Mouse (Mus musculus): ENCODE measurements around the gene Rgs14.
A peak's percentile ranks its signal among the peaks of the same experiment; 100 is the strongest.

The Rgs14 gene

DNA sequence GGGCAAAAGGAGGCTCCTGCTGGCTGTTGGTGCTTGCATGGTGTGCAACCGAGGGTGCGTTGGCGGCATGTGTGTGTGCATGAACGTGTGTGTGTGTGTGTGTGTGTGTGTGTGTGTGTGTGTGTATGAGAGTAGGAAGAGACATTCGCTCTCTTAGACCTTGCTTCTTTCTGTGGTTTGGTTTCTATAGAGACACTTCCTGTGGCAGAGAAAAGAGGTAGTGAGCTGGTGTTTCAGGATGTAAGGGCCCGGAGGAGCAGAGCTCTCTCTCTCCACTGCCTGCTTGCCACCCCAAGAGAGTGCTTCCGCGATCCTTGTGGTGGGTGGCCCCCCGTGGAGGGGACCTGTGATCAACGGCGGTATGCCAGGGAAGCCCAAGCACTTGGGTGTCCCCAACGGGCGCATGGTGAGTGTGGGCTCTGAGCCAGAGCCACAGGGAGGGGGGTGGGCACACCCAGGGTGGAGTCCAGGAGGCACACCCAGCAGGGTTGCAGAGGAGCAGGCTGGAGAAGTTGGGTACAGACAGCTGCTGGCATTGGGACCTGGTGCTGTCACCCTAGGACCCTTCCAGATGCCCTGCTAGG, at the start of gene Rgs14:
Gene Rgs14 (plus strand): TSS at position 202 of the 584 bp plus-strand sequence.
- no peak for DNase-seq (ENCODE audit: low read depth, low spot score)

DNA sequence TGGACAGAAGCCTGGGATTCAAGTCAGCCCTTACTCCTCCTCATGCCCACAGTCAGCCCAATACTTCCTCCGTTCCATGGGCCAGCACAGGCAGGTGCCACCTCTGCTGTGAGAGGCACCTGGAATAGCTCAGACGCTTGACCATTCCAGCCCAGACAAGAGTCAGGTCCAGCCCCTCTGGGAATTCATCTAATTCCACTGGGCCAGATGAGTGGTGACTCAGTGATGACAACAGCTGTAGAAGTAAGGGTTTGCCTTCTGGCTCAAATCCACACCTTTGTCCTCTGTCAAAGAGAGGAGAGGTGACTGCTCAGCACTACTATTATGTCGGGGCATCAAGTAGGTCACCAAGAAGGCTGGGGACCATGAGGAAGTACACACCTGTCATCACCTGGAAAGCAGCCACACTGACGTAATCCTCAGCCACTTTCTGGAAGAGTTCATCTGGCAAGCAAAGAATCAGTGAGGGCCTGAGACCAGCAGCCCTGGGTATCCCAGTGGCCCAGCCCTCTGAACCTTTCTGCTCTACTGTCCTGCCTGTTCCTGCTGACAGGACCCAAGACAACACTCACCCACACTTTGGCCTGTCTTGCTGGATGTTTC, 49.5 kb upstream of the Rgs14 start, which contains the start of gene Prelid1:
Gene Prelid1 (plus strand): TSS at position 570 of the 603 bp plus-strand sequence.
- no peak for DNase-seq (ENCODE audit: low read depth, low spot score)

DNA sequence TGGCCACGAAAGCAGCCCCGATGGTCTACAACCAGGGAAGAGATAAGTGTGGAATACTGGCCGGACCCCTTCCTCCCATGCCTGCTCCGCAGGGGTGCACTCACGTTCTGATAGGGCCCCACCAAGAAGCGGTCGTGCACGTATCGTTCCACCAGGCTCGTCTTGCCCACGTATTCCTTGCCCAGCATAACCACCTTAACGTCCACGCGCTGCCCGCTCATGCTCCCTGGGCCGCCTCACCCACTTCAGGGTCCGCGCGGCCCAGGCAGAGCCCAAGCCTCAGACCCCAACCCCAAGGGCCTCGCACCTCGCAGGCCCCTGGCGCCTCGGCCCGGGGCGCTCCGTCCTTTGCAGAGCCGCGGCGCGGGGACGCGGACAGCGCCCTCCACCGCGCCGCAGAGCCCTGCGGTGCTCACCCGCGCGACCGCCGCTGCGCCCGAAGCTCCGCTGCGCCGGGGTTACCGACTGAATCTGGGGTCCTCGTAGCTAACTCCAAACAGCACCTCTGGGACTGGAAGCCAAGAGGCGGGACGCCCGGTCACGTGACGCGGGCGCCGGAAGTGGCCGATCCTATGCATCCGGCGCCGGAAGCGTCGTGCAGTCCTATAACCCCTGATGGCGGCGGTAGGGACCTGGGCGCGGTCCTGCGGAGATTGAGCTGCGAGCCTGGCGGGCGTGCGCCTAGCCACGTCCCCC, 48.0 kb upstream of the Rgs14 start, which contains the start of gene Rab24:
Gene Rab24 (minus strand): TSS at position 513 of the 696 bp plus-strand sequence.
- DNase-seq (ENCODE audit: low read depth, low spot score): peak; percentile 68

DNA sequence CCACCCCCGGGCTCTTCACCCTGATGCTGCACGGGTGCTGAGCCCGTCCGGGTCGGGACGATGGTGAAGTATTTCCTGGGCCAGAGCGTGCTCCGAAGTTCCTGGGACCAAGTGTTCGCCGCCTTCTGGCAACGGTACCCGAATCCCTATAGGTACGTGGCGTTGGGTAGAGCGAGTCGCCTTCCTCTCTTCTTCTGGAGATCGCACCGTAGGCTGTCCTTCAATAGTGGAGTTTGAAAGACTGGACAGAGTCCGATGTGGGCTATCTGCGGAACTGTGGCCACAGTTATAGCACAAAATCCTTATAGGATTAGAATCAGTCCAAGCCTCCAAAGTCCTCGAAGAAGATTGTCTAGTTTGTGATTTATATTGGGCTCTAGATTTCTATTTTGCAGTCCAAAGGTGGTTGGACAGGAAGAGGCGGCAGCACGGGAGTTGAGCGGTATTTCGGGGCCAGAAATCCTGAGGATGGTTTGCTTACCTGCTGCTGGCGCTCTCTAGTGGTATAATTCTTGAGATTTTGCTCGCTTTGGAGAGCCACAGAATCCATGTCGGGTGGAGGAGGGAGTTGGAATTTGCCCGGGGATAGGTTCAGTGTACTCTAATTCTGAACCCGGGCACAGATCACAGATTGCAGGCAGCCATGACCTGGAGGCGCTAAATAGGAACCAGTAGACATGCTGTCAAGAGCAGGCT, 47.3 kb upstream of the Rgs14 start:
- DNase-seq (ENCODE audit: low read depth, low spot score): no peak

DNA sequence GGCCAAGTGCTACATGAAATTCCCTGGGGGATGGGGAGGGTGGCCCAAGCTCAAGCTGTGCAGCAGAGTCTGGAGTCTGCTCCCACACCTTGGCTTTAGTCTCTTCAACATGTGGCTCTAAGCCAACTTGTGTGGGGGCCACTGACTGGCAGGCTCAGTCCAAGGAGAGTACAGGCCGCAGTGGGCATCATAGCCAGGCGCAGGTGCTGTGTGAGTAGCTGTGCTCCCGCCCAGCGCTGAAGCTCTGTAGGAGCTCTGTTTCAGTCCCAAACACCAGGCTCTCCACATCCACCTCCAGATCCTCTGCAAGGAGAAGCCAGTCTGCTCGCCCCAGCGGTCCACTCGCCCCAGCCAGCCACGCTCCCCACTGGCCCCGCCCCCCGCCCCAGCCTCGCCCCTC, 43.9 kb upstream of the Rgs14 start:
- DNase-seq (ENCODE audit: low read depth, low spot score): no peak

DNA sequence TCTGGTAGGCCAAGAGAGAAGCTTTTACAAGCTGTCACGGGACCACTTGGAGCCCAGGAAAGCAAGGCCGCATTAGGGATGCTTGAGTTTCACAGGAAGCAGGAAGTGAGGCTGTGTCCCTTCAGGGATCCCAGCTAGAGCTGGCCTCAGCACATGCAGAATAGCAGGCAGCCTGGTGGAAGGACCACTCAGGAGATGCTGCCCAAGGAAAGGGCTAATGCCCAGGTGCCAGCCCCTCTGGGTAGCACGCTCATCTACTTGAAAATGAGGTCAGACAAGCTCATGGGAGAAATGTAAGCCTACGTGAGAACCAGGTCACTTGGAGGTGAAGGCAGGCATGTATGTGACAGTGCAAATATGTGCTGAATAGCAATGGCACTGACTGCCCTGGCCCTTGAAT, 42.4 kb upstream of the Rgs14 start:
- no peak for DNase-seq (ENCODE audit: low read depth, low spot score)

DNA sequence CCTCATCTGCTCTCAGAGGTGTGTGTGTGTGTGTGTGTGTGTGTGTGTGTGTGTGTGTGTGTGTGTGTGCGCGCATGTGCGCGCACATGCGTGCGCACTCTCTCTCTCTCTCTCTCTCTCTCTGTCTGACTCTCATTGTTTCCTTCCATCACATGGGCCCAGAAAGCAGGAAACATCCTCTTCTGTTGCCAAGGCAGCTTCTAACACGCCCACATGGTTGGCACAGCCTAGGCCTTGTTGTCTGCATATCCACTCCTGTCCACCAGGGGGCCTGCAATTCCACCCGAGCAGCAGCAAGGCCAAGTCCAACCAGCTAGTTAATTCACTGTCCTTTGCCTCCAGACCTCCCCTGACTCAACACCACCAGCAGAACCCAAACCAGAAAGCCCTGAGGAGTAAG, 41.9 kb upstream of the Rgs14 start:
- peak; percentile 57 for DNase-seq (ENCODE audit: low read depth, low spot score)

DNA sequence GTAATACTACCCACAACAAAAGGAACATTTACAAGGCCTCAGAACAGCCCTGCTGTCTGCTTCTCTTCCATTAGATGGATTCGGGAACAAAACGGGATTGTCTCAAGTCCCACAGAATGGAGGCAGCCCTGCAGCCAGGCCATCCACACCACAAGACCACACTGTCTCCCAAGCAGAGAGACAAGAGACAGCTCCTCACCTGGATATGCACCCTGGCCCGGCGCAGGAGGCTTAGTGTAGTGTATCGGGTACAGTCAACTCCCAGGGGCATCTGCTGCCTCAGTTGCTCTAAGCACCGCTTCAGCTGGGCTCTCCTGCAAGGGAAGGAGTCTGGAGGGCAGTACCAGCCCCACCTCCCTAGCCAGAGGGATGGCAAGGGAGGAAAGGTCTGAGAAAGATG, 41.4 kb upstream of the Rgs14 start:
- no peak for DNase-seq (ENCODE audit: low read depth, low spot score)

DNA sequence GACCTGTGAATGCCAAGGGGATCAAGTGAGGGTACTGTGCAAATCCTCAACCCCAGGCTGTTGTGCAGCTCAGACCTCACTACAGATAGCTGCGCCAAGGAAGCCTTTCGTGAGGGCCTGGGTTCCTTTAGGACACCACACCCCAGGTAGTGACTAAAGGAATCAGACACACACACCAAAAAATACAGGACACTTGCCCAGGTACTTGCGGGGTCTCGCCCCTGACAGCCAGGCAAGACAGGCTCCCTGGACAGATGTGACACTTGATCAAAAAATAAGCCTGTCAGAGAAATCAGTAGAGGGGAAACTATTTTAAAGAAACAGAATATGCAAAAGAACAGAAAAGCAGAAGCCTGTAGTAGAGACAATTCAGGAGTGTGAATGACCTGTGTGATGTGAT, 40.9 kb upstream of the Rgs14 start:
- no peak for DNase-seq (ENCODE audit: low read depth, low spot score)

DNA sequence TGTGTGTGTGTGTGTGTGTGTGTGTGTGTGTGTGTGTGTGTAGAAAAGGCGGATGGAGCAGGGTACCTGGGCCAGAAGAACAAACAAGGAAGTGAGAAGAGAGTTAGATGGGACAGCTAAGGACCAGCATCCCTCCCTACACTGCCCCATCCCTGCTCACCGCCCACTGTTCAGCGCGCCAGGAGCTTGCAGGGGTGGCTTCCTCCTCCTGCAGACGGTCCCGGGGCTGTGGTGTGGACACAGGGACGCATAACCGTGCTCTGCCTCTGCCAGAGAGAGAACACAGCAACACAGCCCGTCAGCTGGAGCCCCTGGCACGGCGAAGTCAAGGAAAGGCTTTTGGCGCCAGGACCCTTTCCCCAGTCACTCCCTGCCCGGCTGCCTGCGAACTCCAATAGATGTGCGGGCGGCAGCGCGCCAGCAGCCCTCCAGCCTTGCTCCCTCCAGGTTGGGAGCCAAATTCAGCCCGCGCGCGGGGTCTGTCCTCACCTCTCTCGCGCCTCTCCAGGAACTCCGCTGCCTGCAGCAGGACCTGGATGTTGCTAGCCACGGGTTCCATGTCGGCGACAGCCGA, 40.3 kb upstream of the Rgs14 start:
- no peak for DNase-seq (ENCODE audit: low read depth, low spot score)

DNA sequence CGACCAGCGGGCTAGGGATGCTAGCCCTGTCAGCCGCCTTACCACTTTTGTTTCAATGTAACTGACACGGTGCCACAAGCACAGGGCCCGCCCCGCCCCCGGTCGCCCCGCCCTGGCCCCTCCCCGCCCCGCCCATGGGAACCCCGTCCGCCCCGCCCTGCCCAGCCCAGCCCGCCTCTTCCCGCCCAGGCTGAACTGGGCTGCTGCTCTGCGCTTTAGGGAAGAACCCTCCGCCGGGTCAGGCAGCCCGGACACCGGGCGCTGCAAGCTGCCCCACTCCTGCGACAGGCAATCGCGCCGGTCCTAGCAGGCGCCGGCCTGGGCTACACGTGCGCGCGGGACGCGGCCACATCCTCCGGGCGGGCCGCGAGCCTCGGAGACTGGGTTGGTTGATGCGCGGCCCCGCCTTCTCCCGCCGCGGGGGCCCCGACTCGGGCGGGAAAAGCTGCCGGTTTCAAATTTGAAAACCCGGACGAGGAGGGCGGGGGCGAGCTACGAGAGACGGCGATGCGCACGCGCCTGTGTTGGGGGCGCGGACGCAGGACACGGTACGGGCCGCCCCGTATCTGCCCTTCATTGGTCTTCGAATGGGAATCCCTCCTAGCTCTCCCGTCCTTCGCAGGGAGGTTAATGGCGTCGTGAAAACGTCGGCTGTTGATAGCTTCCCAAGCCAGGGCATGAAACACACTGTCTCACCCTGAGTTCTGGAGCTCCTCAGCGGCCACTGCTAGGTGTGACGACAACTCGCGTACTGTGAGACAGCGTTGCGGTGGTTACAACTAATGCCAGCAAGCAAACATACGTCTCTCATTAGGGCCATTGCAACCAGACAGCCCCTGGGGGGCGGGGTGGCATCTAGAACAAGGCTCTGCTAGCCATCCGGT, 39.6 kb upstream of the Rgs14 start, which contains the start of gene Mxd3:
Gene Mxd3 (minus strand): TSS at position 141 of the 884 bp plus-strand sequence.
- DNase-seq (ENCODE audit: low read depth, low spot score): peak; percentile 26

DNA sequence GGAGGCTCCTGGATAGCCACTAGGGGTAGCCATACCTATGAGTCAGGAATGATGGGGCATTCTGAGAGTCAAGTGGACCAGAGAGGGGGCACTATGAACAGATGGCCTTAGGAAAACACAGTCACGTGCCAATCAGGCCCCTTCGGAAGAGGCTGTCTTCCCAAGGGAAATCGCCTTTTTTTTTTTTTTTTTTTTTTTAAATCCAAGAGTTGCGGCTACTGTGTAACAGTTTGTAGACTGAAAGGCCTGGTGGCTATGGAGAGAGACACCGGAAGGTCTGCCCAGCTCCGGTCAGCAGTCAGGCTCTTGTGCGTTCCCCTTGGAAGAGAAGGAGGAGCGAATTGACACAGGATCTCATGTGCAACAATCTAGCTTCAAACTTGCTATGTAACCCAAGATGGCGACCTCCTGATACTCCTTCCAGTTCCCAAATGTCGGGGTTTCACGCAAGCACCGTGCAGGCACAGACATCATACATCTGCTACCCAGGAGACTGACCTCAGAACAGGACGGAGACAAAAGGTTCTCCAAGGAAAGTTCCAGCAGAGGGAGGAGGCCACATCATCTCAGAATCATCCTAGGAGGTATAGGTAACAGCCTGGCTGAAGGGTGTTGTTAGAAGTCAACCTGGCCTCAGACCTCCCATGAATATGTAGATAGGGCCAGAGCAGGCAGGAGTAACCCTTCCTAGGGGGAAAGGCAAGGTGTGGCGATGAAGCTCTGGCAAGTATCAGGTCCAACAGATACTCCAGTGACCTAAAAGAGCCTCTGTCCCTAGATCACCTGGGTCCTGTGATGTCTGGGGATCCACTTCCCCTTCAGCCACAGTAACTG, 38.7 kb upstream of the Rgs14 start:
- no peak for DNase-seq (ENCODE audit: low read depth, low spot score)

DNA sequence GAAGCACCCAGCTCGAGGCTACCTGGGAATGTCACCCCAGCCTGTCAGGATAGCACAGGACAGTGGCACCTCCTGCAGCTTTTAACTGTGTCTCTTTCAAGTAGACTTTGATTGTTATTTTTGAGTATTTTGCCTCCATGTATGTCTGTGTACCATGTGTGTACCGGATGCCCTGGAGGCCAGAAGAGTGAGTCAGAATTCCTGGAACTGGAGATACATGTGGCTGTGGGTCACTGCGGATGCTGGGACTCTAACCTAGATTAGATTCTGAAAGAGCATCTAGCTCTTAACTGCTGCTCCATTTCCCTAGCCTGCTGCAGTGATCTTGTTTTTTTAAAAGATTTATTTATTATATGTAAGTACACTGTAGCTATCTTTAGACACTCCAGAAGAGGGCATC, 37.2 kb upstream of the Rgs14 start:
- DNase-seq (ENCODE audit: low read depth, low spot score): no peak

DNA sequence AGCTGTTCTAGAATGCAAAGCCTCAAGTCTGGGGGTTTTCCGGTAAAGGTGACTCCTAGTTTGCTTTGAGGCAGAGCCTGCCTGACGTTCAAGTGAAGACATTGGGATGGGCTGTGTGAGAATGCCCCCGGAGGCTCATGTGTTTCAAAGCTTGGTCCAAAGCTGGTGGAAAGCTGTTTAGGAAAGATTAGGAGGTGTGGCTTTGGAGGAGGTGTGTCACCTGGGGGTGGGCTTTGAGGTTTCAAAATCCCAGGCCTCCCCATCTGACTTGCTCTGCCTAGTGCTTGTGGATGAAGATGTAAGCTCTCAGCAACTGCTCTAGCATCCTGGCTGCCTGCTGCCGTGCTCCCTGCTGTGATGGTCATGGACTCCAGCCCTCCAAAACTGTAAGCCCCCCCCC, 33.8 kb upstream of the Rgs14 start:
- no peak for DNase-seq (ENCODE audit: low read depth, low spot score)

DNA sequence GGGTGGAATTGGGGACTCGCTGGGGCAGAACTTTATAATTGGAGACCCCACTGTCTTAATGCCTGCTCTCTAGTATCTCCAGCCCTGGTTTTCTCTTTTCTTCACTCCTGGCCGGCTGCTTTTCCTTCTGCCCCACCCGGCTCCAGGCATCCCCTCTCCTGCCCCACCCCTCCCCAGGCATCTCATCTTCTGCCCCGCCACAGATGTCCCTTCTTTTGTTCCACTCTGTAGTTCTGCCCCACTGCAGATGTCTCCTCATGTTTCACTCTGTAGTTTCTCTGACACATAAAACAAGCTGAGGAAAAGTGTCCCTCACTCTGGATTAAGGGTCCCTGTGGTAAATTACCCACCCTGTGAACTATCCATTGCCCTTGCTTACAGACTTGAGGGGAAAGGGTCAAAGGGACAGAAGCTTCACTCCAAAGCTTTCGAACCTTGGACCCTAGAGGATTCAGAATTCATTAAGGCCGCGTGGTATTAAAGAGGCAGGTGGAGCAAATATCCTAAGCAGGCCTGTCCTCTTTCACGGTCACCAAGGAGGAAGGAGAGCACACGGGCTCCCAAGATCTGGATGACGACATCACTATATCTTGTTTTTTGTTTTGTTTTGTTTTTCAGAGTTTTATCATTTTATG, 32.1 kb upstream of the Rgs14 start:
- DNase-seq (ENCODE audit: low read depth, low spot score): no peak

DNA sequence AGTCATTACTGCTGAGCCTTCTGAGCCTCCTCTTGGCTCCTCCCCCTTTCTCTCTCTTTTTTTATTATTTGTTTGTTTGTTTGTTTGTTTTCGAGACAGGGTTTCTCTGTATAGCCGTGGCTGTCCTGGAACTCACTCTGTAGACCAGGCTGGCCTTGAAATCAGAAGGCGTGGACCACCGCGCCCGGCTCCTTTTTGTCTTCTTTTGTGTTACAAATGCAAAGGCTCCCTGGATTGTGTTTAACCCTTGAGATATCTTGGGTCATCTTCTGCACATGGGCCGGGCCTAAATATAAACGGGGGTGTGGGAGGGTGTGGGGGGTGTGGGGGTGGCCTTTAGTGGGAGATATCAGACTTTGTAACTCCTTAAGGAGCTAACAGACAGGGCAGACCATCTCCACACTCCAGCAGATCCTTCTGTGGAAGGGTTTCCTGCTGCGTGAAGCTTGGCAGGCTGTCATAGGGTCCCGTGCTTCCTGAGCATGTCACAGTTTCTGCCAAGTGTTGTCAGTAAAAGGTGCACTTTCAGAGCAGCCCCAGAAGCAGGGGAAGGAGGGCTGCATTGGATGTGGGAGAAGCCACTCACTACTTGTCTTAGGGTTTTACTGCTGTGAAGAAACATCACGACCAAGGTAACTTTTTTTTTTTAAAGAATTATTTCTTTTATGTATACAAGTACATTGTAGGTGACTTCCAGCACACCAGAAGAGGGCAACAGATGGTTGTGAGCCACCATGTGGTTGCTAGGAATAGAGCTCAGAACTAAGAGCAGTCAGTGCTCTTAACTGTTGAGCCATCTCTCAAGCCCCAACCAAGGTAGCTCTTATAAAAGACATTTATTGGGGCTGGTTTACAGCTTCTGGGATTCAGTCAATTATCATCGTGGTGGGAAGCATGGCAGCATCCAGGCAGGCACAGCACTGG, 31.1 kb upstream of the Rgs14 start:
- no peak for DNase-seq (ENCODE audit: low read depth, low spot score)

DNA sequence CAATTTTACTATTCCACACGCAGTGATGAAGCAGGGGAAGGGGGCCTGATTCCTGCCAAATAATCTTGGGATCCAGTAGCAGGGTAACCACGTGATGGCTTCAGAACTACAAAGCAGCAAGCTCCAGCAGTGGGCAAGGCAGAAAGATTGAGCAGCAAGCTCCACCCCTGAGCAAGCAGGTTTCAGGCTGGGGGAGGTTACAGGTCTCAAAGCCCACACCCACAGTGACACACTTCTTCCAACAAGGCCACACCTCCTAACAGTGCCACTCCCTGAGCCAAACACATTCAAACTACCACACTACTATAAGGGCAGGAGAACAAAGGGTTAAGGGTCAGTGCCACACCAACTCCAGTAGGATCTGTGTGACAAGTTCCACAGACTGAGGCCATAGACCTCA, 30.3 kb upstream of the Rgs14 start:
- no peak for DNase-seq (ENCODE audit: low read depth, low spot score)

DNA sequence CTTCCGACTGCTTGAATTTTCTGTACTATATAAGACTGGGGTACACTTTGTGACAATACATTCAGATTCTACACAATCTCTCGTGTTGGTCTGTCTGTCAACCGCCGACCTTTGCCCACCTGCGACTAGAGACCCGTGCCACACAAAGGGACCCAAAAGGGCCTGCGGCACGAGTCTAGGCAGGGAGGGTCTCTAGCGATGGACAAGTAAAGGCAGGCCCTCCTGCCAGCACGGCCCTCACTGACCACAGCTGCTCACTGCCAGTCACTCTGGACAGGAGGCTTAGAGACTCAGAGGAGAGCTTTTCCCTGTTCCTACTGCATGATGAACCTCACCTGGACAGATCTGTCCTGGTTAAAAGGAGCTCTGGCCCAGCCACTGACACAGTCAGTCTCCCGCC, 27.1 kb upstream of the Rgs14 start:
- no peak for DNase-seq (ENCODE audit: low read depth, low spot score)

DNA sequence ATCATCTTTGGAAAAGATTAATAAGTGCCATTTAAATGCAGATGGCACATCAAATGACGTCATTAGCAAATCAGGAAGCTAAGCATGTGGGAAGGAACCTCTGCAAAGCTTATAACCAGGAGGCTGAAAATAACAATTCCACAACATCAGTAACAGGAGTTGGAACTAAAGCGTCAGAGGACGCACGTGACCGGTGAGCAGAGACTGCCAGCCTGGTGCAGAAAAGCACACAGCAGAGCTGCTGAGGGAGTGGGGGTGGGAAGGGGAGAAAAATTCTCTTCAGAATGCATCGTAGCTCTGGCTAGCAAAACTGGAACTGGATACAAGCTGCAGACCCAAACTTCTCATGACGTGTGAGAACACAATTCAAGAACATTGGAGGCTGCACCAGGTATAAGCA, 25.2 kb upstream of the Rgs14 start:
- no peak for DNase-seq (ENCODE audit: low read depth, low spot score)
